Mouse (Mus musculus): ENCODE results near the gene Slc25a27.

GRCm38 (mm10) chr17:43714191-43714590 lies 47.2 kb upstream of the Slc25a27 start:
- TF ChIP-seq CTCF (IDR thresholded peaks at IDR 0.05; ENCODE audit: low read depth), result no peak
- TF ChIP-seq EP300 (optimal IDR thresholded peaks at IDR 0.05), result no peak

All from stomach, postnatal 0 days (tissue).